ENCODE assay signal across 25 mouse cellular contexts in genomic region chr3:146929011-146929410, GRCm38 (mm10).
"Had no signal": no experiment of that assay in that cellular context is flagged by ENCODE, and none has a peak within 500 bp of the region (broad histone marks: within the 10 kb centered on the region; RNA-seq: fewer than 3 reads in every experiment).

No protein-coding gene starts in this region.

- H3K27me3 ChIP-seq: embryonic facial prominence, embryonic 12.5 days; embryonic facial prominence, embryonic 13.5 days; embryonic facial prominence, embryonic 15.5 days; forebrain, embryonic 12.5 days; forebrain, embryonic 13.5 days; forebrain, embryonic 15.5 days had no signal

- H3K4me3 ChIP-seq: embryonic facial prominence, embryonic 10.5 days; embryonic facial prominence, embryonic 12.5 days; embryonic facial prominence, embryonic 13.5 days; embryonic facial prominence, embryonic 15.5 days; erythroblast, embryonic 14.5 days; forebrain, embryonic 10.5 days; forebrain, embryonic 12.5 days; forebrain, embryonic 13.5 days; forebrain, embryonic 15.5 days; gastrocnemius, adult 2 months; heart, adult 2 months; heart, embryonic 10.5 days had no signal

- H3K9me3 ChIP-seq: embryonic facial prominence, embryonic 10.5 days; embryonic facial prominence, embryonic 12.5 days; embryonic facial prominence, embryonic 13.5 days; embryonic facial prominence, embryonic 15.5 days; forebrain, embryonic 10.5 days; forebrain, embryonic 12.5 days; forebrain, embryonic 13.5 days; forebrain, embryonic 15.5 days; heart, embryonic 10.5 days had no signal

- H3K4me2 ChIP-seq: embryonic facial prominence, embryonic 12.5 days; embryonic facial prominence, embryonic 13.5 days; embryonic facial prominence, embryonic 15.5 days; forebrain, embryonic 12.5 days; forebrain, embryonic 13.5 days; forebrain, embryonic 15.5 days had no signal

- DNase-seq: cerebellum, adult 8-10 months; cerebellum, adult 9-10 months; cerebellum, adult 9-11 months; cerebellum, postnatal 10 days; cerebellum, postnatal 25 days; cerebellum, postnatal 36 days; embryo, embryonic 11 days; forebrain, postnatal 0 days; gastrocnemius, adult 2 months; gastrocnemius, postnatal 10 days; gastrocnemius, postnatal 14 days; gastrocnemius, postnatal 25 days; gastrocnemius, postnatal 36 days; heart, adult 18-20 months; heart, adult 2 months had no signal

- H3K27ac ChIP-seq: embryonic facial prominence, embryonic 10.5 days; embryonic facial prominence, embryonic 12.5 days; embryonic facial prominence, embryonic 13.5 days; embryonic facial prominence, embryonic 15.5 days; forebrain, embryonic 10.5 days; forebrain, embryonic 12.5 days; forebrain, embryonic 13.5 days; forebrain, embryonic 15.5 days; gastrocnemius, adult 2 months; heart, adult 2 months; heart, embryonic 10.5 days had no signal

- H3K9ac ChIP-seq: embryonic facial prominence, embryonic 12.5 days; embryonic facial prominence, embryonic 13.5 days; embryonic facial prominence, embryonic 15.5 days; forebrain, embryonic 12.5 days; forebrain, embryonic 13.5 days; forebrain, embryonic 15.5 days; forebrain, postnatal 0 days had no signal

- H3K4me1 ChIP-seq: embryonic facial prominence, embryonic 10.5 days; embryonic facial prominence, embryonic 12.5 days; embryonic facial prominence, embryonic 13.5 days; embryonic facial prominence, embryonic 15.5 days; forebrain, embryonic 10.5 days; forebrain, embryonic 12.5 days; forebrain, embryonic 13.5 days; forebrain, embryonic 15.5 days; heart, embryonic 10.5 days had no signal

- H3K36me3 ChIP-seq: embryonic facial prominence, embryonic 10.5 days; embryonic facial prominence, embryonic 12.5 days; embryonic facial prominence, embryonic 13.5 days; embryonic facial prominence, embryonic 15.5 days; forebrain, embryonic 10.5 days; heart, embryonic 10.5 days had no signal
